Mouse (Mus musculus) cerebellum, adult 2 months (tissue): ENCODE measurements around the gene Neb.

Source experiments
- CTCF ChIP-seq: fragments of 200-500 bp; IDR thresholded peaks from 2 replicates; pipeline ENCODE4 v1.5.1; 2011; ENCODE audit warnings: low read depth, mild to moderate bottlenecking, control low read depth, low read length, moderate library complexity, borderline replicate concordance; ENCODE audit not compliant: insufficient read depth
- POLR2A ChIP-seq: fragments of 200-500 bp; IDR thresholded peaks from 2 replicates; pipeline ENCODE4 v1.6.1; 2011; ENCODE audit warnings: low read length, control low read depth, borderline replicate concordance; ENCODE audit not compliant: insufficient read depth

DNA sequence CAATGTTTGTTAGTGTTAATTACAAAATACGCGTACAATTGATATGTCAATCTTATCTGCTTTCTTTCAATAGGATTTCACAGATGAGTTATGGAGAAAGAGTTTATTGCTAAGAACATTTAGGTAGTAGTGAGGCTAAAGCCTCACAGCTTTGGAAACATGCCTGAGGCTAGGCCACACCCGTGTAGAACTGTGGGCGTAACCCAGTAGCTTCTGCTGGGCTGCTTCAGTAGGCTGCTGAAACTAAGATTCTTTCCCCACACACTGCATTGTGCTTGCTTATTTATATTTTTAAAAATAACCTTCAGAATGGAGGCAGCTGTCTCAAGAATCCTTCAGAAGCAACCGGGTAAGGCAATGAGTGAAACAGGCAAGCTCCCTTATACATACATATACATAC, 16.3 kb upstream of the Neb start:
- TF ChIP-seq POLR2A (no peak), CTCF (no peak)
